32 mouse cellular contexts compared by ENCODE assay signal in the genomic region with DNA sequence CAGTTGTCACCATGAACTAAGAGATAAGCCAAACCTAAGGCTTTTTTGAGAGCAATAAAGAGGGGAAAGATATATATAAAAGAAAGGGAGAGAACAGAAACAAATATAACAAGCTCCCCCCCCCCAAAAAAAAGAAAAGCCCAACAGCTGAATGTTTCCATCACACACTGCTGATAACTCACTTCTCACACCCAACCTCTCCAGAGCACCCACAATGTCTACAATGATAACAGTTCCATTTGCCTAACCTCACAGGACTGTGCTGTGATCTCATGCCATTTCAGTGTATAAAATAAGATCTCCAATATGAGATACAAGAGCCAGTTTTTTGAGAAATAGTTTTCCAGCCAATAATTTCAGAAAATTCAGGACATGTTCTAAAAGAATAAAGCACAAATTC. TPM values are rescaled to one million over a fixed set of nuclear protein-coding genes. Genes with fewer than 3 reads are reported as not detected.
A peak's percentile ranks its signal among the peaks of the same experiment; 100 is the strongest.
DNase-seq lines count a peak whose midpoint lies in the region; ATAC-seq and TF ChIP-seq lines count a peak whose summit lies in the region.
"Had no signal": no experiment of that assay in that cellular context is flagged by ENCODE, and none has a peak within 500 bp of the region (broad histone marks: within the 10 kb centered on the region; RNA-seq: fewer than 3 reads in every experiment).

No protein-coding gene starts in this region.

- no peaks in the 10 kb centered on the region for H3K9me3 ChIP-seq in MEL (replicated peaks; ENCODE audit: insufficient read depth, low read length)
- no peaks in the 10 kb centered on the region for H3K9me3 ChIP-seq in liver, embryonic 13.5 days (replicated peaks)
- H3K9me3 ChIP-seq in liver, embryonic 16.5 days (replicated peaks; ENCODE audit: control insufficient read depth, low read length), result no peaks in the 10 kb centered on the region
- no peaks in the 10 kb centered on the region for H3K9me3 ChIP-seq in embryonic facial prominence, embryonic 10.5 days
- H3K9me3 ChIP-seq: embryonic facial prominence, embryonic 13.5 days; forebrain, embryonic 13.5 days; G1E; hindbrain, embryonic 13.5 days had no signal

- TF ChIP-seq RAD21 in MEL (IDR thresholded peaks at IDR 0.05; ENCODE audit: low read depth, low read length), result no peak

- no peak overlapping the region for H3K4me2 ChIP-seq in liver, embryonic 13.5 days
- H3K4me2 ChIP-seq in liver, embryonic 16.5 days (ENCODE audit: low read depth, low read length), result no peak overlapping the region
- H3K4me2 ChIP-seq: embryonic facial prominence, embryonic 13.5 days; forebrain, embryonic 13.5 days; heart, embryonic 11.5 days; hindbrain, embryonic 13.5 days had no signal

- H3K9ac ChIP-seq in MEL (ENCODE audit: control insufficient read depth, low read depth, low read length, poor library complexity, severe bottlenecking), result no peak overlapping the region
- H3K9ac ChIP-seq in liver, embryonic 13.5 days, result no peak overlapping the region
- no peak overlapping the region for H3K9ac ChIP-seq in liver, embryonic 16.5 days (ENCODE audit: low read depth, low read length)
- H3K9ac ChIP-seq: embryonic facial prominence, embryonic 13.5 days; forebrain, embryonic 13.5 days; hindbrain, embryonic 13.5 days had no signal

- DNase-seq in MEL (ENCODE audit: low read depth, low spot score), result peak; percentile 59
- no peak for DNase-seq in liver, embryonic 13.5 days
- no peak for DNase-seq in embryonic facial prominence, embryonic 10.5 days (ENCODE audit: low spot score)
- no peak for DNase-seq in urinary bladder, postnatal 4 days (ENCODE audit: low spot score in 2 of 2)
- DNase-seq in gastrocnemius, postnatal 25 days, result no peak
- DNase-seq: adrenal gland, adult 2 months; adrenal gland, postnatal 14 days; B cell, adult 2 months; cerebellum, adult 11 months; cerebellum, adult 2 months; cerebellum, adult 9-11 months; cerebellum, postnatal 25 days; gastrocnemius, postnatal 10 days; heart, adult 11 months had no signal

- no peak for TF ChIP-seq CTCF in MEL (IDR thresholded peaks at IDR 0.05 in 2 of 3, conservative IDR thresholded peaks at IDR 0.05 in 1 of 3; ENCODE audit: control insufficient read depth in 1 of 3, insufficient read depth in 1 of 3, low read depth in 2 of 3, low read length in 3 of 3, poor library complexity in 1 of 3, severe bottlenecking in 1 of 3)

- no peak for TF ChIP-seq POLR2A in MEL (IDR thresholded peaks at IDR 0.05; ENCODE audit: control insufficient read depth in 1 of 2, insufficient read depth in 1 of 2, low read depth in 1 of 2, low read length in 2 of 2, poor library complexity in 1 of 2)

- TF ChIP-seq EP300 in MEL (IDR thresholded peaks at IDR 0.05; ENCODE audit: low read depth in 1 of 2, low read length in 2 of 2), result peak; percentile 65 to 68

- peaks cover 20 to 24% of the 10 kb centered on the region in 2 experiments for H3K4me1 ChIP-seq in MEL (ENCODE audit: control insufficient read depth in 1 of 2, insufficient read depth in 2 of 2, low read length in 2 of 2)
- H3K4me1 ChIP-seq in liver, embryonic 13.5 days (replicated peaks), result peaks cover 30% of the 10 kb centered on the region
- peaks cover 6% of the 10 kb centered on the region for H3K4me1 ChIP-seq in liver, embryonic 16.5 days (ENCODE audit: control insufficient read depth, low read depth, low read length)
- H3K4me1 ChIP-seq in embryonic facial prominence, embryonic 10.5 days, result no peaks in the 10 kb centered on the region
- H3K4me1 ChIP-seq: embryonic facial prominence, embryonic 13.5 days; forebrain, embryonic 13.5 days; hindbrain, embryonic 13.5 days had no signal

- H3K79me2 ChIP-seq in MEL (ENCODE audit: control insufficient read depth, insufficient read depth, low read length, poor library complexity), result no peaks in the 10 kb centered on the region

- peaks cover 0 to 35% of the 10 kb centered on the region in 2 experiments; a peak in 2 of 4 replicates for H3K36me3 ChIP-seq in MEL (ENCODE audit: control insufficient read depth in 1 of 2, insufficient read depth in 2 of 2, low read length in 2 of 2)
- no peaks in the 10 kb centered on the region for H3K36me3 ChIP-seq in liver, embryonic 13.5 days
- no peaks in the 10 kb centered on the region for H3K36me3 ChIP-seq in liver, embryonic 16.5 days (ENCODE audit: control insufficient read depth, insufficient read depth)
- H3K36me3 ChIP-seq in embryonic facial prominence, embryonic 10.5 days (replicated peaks), result no peaks in the 10 kb centered on the region
- H3K36me3 ChIP-seq: embryonic facial prominence, embryonic 13.5 days; G1E; hindbrain, embryonic 13.5 days had no signal

- peak overlapping the region; percentile 43; the same call in 1 of the 2 replicates for H3K27ac ChIP-seq in MEL (ENCODE audit: control insufficient read depth, low read depth, low read length)
- no peak overlapping the region for H3K27ac ChIP-seq in liver, embryonic 13.5 days
- no peak overlapping the region for H3K27ac ChIP-seq in liver, embryonic 16.5 days (ENCODE audit: low read length)
- no peak overlapping the region for H3K27ac ChIP-seq in embryonic facial prominence, embryonic 10.5 days (replicated peaks)
- H3K27ac ChIP-seq: embryonic facial prominence, embryonic 13.5 days; forebrain, embryonic 13.5 days; hindbrain, embryonic 13.5 days had no signal

- H3K4me3 ChIP-seq in MEL (ENCODE audit: control insufficient read depth in 1 of 2, insufficient read depth in 1 of 2, low read depth in 2 of 2, low read length in 2 of 2), result no peak overlapping the region
- H3K4me3 ChIP-seq in liver, embryonic 13.5 days (replicated peaks), result no peak overlapping the region
- no peak overlapping the region for H3K4me3 ChIP-seq in liver, embryonic 16.5 days (ENCODE audit: low read depth, low read length)
- H3K4me3 ChIP-seq in embryonic facial prominence, embryonic 10.5 days, result no peak overlapping the region
- H3K4me3 ChIP-seq: embryonic facial prominence, embryonic 13.5 days; erythroblast, embryonic 14.5 days; forebrain, embryonic 13.5 days; hindbrain, embryonic 13.5 days had no signal

- H3K27me3 ChIP-seq in MEL (ENCODE audit: control insufficient read depth in 1 of 2, insufficient read depth in 2 of 2, low read length in 2 of 2), result no peaks in the 10 kb centered on the region
- H3K27me3 ChIP-seq in liver, embryonic 13.5 days, result no peaks in the 10 kb centered on the region
- H3K27me3 ChIP-seq in liver, embryonic 16.5 days (ENCODE audit: control insufficient read depth, insufficient read depth, low read depth, low read length), result no peaks in the 10 kb centered on the region
- H3K27me3 ChIP-seq in embryonic facial prominence, embryonic 10.5 days (replicated peaks; ENCODE audit: low read depth, poor library complexity, severe bottlenecking), result no peaks in the 10 kb centered on the region
- H3K27me3 ChIP-seq: CH12.LX; embryonic facial prominence, embryonic 13.5 days; forebrain, embryonic 13.5 days; hindbrain, embryonic 13.5 days had no signal

- peak; percentile 87 for ATAC-seq in liver, embryonic 13.5 days (ENCODE audit: low read depth)
- ATAC-seq in liver, embryonic 16.5 days (ENCODE audit: low read depth), result peak; percentile 80
- peak; percentile 80 for ATAC-seq in megakaryocyte-erythroid progenitor cell, adult 5-6 weeks (replicated peaks; ENCODE audit: low FRiP score, low TSS enrichment, poor library complexity, severe bottlenecking)
- ATAC-seq: forebrain, embryonic 13.5 days; forebrain, embryonic 16.5 days; hindbrain, embryonic 16.5 days had no signal

RNA-seq across cellular contexts. Expression of gene Ms4a2, which starts 5.5 kb away (rescaled TPM):
- 1.5 and 3.1 TPM in 2 replicates for total RNA-seq in MEL (2012; rRNA removed)
- polyA plus RNA-seq in MEL (2012; ENCODE audit: insufficient read depth in 1 of 2, insufficient read length in 2 of 2, low read depth in 1 of 2, low replicate concordance in 2 of 2, missing spikeins in 1 of 2), result under 1 TPM in 1 of 2 experiments, not detected in 1; 0.32 TPM
- 0.90 and 1.3 TPM in 2 replicates for polyA plus RNA-seq in liver, embryonic 13.5 days (2015; fragmentation: Nextera tagmentation; extraction: Ambion mirVana)
- 0.74 and 1.1 TPM in 2 replicates for polyA plus RNA-seq in liver, embryonic 16.5 days (2015; fragmentation: Nextera tagmentation; extraction: Ambion mirVana)
- total RNA-seq in megakaryocyte-erythroid progenitor cell, adult 5-6 weeks (2014; fragmentation: Nextera tagmentation), result 0.96 and 1.6 TPM in 2 replicates
- 2.8 and 5.3 TPM in 2 replicates for total RNA-seq in megakaryocyte-erythroid progenitor cell, adult 5-6 weeks (2017)
- polyA plus RNA-seq in embryonic facial prominence, embryonic 10.5 days (2016; fragmentation: Nextera tagmentation; extraction: Ambion mirVana), result not detected in 2 replicates
- total RNA-seq in gastrocnemius, postnatal 25 days (2021), result under 1 TPM; 0.10 to 0.21 TPM
- total RNA-seq: adrenal gland, postnatal 14 days; heart, adult 8-10 months had no signal
- polyA plus RNA-seq: adrenal gland, adult 2 months; cerebellum, adult 2 months; forebrain, embryonic 13.5 days; forebrain, embryonic 16.5 days; heart, embryonic 14.5 days had no signal

RNA-seq across cellular contexts. Expression of gene Ms4a6d, which starts 13.3 kb away (rescaled TPM):
- not detected in 2 replicates for total RNA-seq in MEL (2012; rRNA removed)
- polyA plus RNA-seq in MEL (2012; ENCODE audit: insufficient read depth in 1 of 2, insufficient read length in 2 of 2, low read depth in 1 of 2, low replicate concordance in 2 of 2, missing spikeins in 1 of 2), result not detected
- 3.0 and 3.6 TPM in 2 replicates for polyA plus RNA-seq in liver, embryonic 13.5 days (2015; fragmentation: Nextera tagmentation; extraction: Ambion mirVana)
- polyA plus RNA-seq in liver, embryonic 16.5 days (2015; fragmentation: Nextera tagmentation; extraction: Ambion mirVana), result 4.9 TPM in 2 replicates
- total RNA-seq in megakaryocyte-erythroid progenitor cell, adult 5-6 weeks (2014; fragmentation: Nextera tagmentation), result not detected in 2 replicates
- not detected in 2 replicates for total RNA-seq in megakaryocyte-erythroid progenitor cell, adult 5-6 weeks (2017)
- polyA plus RNA-seq in embryonic facial prominence, embryonic 10.5 days (2016; fragmentation: Nextera tagmentation; extraction: Ambion mirVana), result 0.89 and 1.7 TPM in 2 replicates
- total RNA-seq in gastrocnemius, postnatal 25 days (2021), result 1 to 10 TPM; 2.0 to 2.5 TPM
- polyA plus RNA-seq: erythroblast, embryonic 14.5 days had no signal

RNA-seq across cellular contexts. Expression of gene Ms4a3, which starts 22.7 kb away (rescaled TPM):
- 0.88 and 1.0 TPM in 2 replicates for total RNA-seq in MEL (2012; rRNA removed)
- polyA plus RNA-seq in MEL (2012; ENCODE audit: insufficient read depth in 1 of 2, insufficient read length in 2 of 2, low read depth in 1 of 2, low replicate concordance in 2 of 2, missing spikeins in 1 of 2), result 1 to 10 TPM in 1 of 2 experiments, not detected in 1; 1.0 TPM
- 14.7 and 15.1 TPM in 2 replicates for polyA plus RNA-seq in liver, embryonic 13.5 days (2015; fragmentation: Nextera tagmentation; extraction: Ambion mirVana)
- 29.8 and 33.2 TPM in 2 replicates for polyA plus RNA-seq in liver, embryonic 16.5 days (2015; fragmentation: Nextera tagmentation; extraction: Ambion mirVana)
- total RNA-seq in megakaryocyte-erythroid progenitor cell, adult 5-6 weeks (2014; fragmentation: Nextera tagmentation), result 5.3 TPM in 1 of 2 replicates, not detected in the other
- total RNA-seq in megakaryocyte-erythroid progenitor cell, adult 5-6 weeks (2017), result 0.14 and 3.0 TPM in 2 replicates
- 0.21 and 0.31 TPM in 2 replicates for polyA plus RNA-seq in embryonic facial prominence, embryonic 10.5 days (2016; fragmentation: Nextera tagmentation; extraction: Ambion mirVana)
- not detected for total RNA-seq in gastrocnemius, postnatal 25 days (2021)
- total RNA-seq: adrenal gland, adult 2 months; adrenal gland, postnatal 14 days; G1E; gastrocnemius, adult 18-20 months; gastrocnemius, postnatal 4 days; heart, adult 8-10 months; heart, postnatal 25 days had no signal
- polyA plus RNA-seq: adrenal gland, adult 2 months; cerebellum, adult 2 months; embryonic facial prominence, embryonic 13.5 days; erythroblast, embryonic 14.5 days; forebrain, embryonic 13.5 days; forebrain, embryonic 16.5 days; G1E; heart, embryonic 14.5 days; heart, postnatal 0 days; hindbrain, embryonic 13.5 days; hindbrain, embryonic 16.5 days had no signal

RNA-seq across cellular contexts. Expression of gene Oosp2, which starts 42.4 kb away (rescaled TPM):
- not detected in 2 replicates for total RNA-seq in MEL (2012; rRNA removed)
- polyA plus RNA-seq in MEL (2012; ENCODE audit: insufficient read depth in 1 of 2, insufficient read length in 2 of 2, low read depth in 1 of 2, low replicate concordance in 2 of 2, missing spikeins in 1 of 2), result not detected
- polyA plus RNA-seq in liver, embryonic 13.5 days (2015; fragmentation: Nextera tagmentation; extraction: Ambion mirVana), result 0.49 TPM in 1 of 2 replicates, not detected in the other
- polyA plus RNA-seq in liver, embryonic 16.5 days (2015; fragmentation: Nextera tagmentation; extraction: Ambion mirVana), result 0.13 and 0.26 TPM in 2 replicates
- total RNA-seq in megakaryocyte-erythroid progenitor cell, adult 5-6 weeks (2014; fragmentation: Nextera tagmentation), result not detected in 2 replicates
- total RNA-seq in megakaryocyte-erythroid progenitor cell, adult 5-6 weeks (2017), result not detected in 2 replicates
- polyA plus RNA-seq in embryonic facial prominence, embryonic 10.5 days (2016; fragmentation: Nextera tagmentation; extraction: Ambion mirVana), result not detected in 2 replicates
- not detected for total RNA-seq in gastrocnemius, postnatal 25 days (2021)
- total RNA-seq: adrenal gland, postnatal 14 days; adrenal gland, postnatal 4 days; G1E; gastrocnemius, adult 18-20 months; gastrocnemius, postnatal 10 days; gastrocnemius, postnatal 4 days; heart, adult 8-10 months; heart, postnatal 25 days had no signal
- polyA plus RNA-seq: adrenal gland, adult 2 months; cerebellum, adult 2 months; embryonic facial prominence, embryonic 13.5 days; erythroblast, embryonic 14.5 days; forebrain, embryonic 13.5 days; forebrain, embryonic 16.5 days; G1E; heart, embryonic 11.5 days; heart, embryonic 14.5 days; heart, postnatal 0 days; hindbrain, embryonic 13.5 days; hindbrain, embryonic 16.5 days had no signal
